Mouse (Mus musculus) left cerebral cortex, adult 9 months (tissue): Measurements from ENCODE around the gene Nosip.
"Not testable (repeated sequence)": the region's sequence is repeated elsewhere in the genome, so short reads cannot be mapped to it uniquely, and the experiment has no call there.

Experiments
- DNase-seq, 2 experiments: peaks; one replicate each; pipeline ENCODE4 v3.0.0; 2022; ENCODE audit warnings: low spot score in 2 of 2

The Nosip gene

DNA sequence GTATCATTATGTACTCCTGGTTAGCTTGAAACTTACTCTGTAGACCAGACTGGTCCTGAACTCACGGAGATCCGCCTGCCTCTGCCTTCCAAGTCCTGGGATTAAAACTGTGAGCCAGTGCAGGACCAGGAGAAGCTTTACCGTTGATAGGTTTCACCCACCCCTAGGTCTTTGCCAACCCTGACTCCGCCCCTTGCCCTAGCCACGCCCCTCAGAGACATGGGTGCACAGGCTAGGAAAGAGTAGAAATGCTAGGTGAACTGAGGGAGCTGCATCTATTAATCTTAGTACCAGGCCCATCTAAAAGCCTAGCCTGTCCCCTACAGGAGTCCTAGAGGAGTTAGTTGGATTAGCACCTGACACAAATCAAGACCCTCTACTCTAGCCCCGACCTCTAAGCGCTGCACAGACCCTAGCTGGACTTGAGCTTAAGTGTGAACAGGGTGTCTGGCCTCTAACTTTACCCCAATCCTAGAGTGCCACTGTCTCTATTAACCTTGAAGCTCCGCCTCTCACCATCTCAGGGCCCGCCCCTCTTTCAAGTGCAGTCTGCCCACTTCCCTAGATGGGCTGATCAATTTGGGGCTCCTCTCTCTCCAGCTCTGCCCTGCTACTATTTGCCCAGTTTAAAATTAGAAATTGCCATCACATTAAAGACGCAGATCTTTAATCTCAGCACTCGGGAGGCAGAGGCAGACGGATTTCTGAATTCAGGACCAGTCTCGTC, 28.2 kb downstream of the Nosip start:
- DNase-seq, result no peak

GRCm38 (mm10) chr7:45091001-45091990, 29.1 kb downstream of the Nosip start:
- no peak for DNase-seq

DNA sequence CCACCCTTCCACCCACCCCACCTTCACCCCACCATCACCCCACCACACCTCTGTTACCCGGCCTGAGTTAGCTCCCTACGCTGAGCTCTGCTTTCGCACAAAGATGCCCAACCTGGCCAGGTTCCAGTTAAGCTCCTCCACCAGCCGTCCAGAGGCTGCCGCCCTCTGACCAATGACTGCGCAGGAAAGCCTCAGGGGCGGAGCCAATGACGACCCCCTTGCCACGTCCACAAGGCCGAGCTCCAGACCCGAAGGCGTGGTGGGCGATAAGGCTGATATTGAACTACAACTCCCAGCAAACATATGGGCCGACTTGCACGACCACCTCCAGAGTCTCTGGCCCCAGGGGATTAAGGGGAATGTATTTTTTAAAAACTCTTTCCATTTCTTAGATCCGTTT, 29.8 kb downstream of the Nosip start, which contains the start of gene Rcn3:
Rcn3 (minus strand) TSS at position 174 of the 400 bp plus-strand sequence.
- no peak for DNase-seq

DNA sequence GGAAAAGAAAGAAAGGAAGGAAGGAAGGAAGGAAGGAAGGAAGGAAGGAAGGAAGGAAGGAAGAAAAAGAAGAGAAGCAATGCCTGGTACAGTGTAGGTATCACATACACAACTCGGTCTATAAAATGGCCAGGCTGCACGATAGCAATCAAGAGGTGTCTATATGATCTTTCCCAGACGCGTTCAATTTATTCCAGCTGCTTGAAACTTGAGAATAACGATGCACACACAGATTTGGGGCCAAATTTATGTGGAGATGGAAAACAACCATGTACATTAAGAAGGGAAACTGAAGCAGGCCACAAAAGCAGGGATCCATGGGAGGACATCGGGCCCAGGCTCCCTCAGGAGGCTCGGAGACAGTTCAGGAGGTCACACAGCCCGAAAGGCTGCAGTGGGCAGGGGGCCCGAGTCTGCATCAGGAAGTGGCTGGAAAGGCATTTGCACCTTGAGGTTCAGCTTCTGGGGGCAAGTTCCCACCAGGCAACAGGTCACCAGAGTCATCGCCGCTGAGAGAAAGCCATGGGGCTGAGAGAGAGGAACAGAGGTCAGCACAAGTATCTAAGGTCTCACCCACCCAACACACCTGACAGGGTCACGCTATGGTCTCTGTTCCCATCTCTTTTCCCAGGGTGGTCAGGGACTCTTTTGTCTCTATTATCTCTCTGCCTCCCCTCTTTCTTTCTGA, 30.7 kb downstream of the Nosip start:
- DNase-seq, result no peak

- no peak for DNase-seq
Observed at GRCm38 (mm10) chr7:45093516-45093905, 31.3 kb downstream of the Nosip start.

- DNase-seq, result no peak
Observed at GRCm38 (mm10) chr7:45094121-45094520, 31.9 kb downstream of the Nosip start.

GRCm38 (mm10) chr7:45095367-45095766, 33.1 kb downstream of the Nosip start:
- no peak for DNase-seq

DNA sequence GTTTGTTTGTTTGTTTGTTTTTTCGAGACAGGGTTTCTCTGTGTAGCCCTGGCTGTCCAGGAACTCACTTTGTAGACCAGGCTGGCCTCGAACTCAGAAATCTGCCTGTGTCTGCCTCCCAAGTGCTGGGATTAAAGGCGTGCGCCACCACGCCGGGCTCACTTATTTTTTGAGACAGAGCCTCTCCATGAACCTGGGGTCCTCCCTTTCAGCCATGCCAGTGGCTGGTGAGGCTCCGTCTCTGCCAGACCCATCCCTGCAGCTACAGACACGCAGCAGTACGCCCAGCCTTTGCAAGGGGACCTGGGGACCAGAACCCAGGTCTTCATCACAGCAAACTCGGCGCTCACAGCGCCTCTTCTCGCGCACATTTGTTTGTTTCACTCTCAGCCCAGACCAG, 33.7 kb downstream of the Nosip start:
- DNase-seq, result not testable (repeated sequence)

GRCm38 (mm10) chr7:45097479-45097878, 35.2 kb downstream of the Nosip start:
- DNase-seq, result no peak

GRCm38 (mm10) chr7:45098541-45099240, 36.5 kb downstream of the Nosip start:
- no peak for DNase-seq

- no peak for DNase-seq
Observed at GRCm38 (mm10) chr7:45100046-45100445, 37.8 kb downstream of the Nosip start.

- no peak for DNase-seq
Observed at GRCm38 (mm10) chr7:45102441-45102840, 40.2 kb downstream of the Nosip start.

- no peak for DNase-seq
Observed at GRCm38 (mm10) chr7:45102940-45103585, 40.8 kb downstream of the Nosip start.

- peak in 1 of 2 experiments; percentile 47 for DNase-seq
Observed at GRCm38 (mm10) chr7:45103652-45104180, 41.5 kb downstream of the Nosip start, which contains the start of gene Fcgrt. Gene Fcgrt, minus strand, starts transcription at chr7:45103851.

DNA sequence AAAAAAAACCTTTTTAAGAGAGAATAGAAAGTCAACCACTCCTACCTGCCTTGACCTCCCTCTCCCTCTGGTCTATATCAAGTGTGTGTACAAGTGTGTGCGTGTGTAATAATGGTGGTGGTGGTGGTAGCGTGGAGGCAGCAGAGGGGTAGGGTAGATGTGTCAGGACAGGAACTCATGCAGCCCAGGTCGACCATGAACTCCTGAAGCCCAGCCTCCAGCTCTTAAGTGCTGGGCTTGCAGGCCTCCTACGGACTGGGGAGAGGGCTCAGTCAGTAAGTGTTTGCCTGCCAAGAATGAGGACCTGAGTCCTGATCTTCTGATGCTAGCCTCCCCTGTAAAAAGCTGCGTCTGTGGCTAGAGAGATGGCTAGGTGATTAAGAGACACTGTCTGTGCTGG, 42.7 kb downstream of the Nosip start:
- DNase-seq, result no peak

DNA sequence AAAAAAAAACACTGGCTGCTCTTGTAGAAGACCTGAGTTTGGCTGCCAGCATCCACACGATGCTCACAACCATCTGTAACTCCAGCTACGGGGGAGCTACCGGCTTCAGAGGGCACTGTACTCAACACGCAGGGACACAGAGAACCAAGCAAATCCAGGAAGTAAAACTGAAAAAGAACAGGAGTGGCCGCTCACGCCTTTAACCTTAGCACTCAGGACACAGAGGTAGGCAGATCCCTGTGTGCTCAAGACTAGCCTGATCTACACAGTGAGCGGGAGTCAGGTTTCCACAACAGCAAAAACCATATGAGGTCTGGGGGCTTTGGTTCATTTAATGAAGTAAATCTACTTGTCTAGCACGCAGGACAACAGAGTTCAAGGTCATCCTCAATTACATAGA, 43.3 kb downstream of the Nosip start:
- no peak for DNase-seq

- DNase-seq, result no peak
Observed at GRCm38 (mm10) chr7:45106441-45106840, 44.2 kb downstream of the Nosip start.

DNA sequence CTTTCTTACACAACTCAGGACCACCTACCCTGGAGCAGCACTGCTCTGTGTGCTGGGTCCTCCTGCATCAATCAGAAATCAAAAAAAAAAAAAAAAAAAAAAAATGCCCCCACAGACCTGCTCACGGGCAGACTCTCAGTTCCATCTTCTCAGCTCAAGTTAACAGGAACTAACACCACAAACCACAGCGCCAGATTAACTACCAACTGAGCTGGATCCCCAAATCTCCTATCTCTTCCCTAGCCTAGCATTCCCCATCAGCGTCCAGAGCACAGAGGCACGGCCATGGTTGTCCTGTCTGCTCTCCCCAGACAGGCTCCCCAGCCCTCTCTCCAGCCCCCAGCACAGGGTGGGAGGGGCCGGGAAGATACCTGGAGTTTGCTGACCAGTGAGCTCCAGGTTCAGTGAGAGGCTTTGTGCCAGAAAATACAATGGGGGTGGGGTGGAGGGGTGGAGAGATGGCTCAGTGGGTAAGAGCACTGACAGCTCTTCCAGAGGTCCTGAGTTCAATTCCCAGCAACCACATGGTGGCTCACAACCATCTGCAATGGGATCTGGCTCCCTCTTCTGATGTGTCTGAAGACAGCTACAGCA, 44.9 kb downstream of the Nosip start:
- no peak for DNase-seq

- DNase-seq, result not testable (repeated sequence)
Observed at GRCm38 (mm10) chr7:45110089-45110488, 47.9 kb downstream of the Nosip start.

GRCm38 (mm10) chr7:45111940-45112339, 49.7 kb downstream of the Nosip start:
- no peak for DNase-seq
